Mouse (Mus musculus): ENCODE data around the gene Nell1.

DNA sequence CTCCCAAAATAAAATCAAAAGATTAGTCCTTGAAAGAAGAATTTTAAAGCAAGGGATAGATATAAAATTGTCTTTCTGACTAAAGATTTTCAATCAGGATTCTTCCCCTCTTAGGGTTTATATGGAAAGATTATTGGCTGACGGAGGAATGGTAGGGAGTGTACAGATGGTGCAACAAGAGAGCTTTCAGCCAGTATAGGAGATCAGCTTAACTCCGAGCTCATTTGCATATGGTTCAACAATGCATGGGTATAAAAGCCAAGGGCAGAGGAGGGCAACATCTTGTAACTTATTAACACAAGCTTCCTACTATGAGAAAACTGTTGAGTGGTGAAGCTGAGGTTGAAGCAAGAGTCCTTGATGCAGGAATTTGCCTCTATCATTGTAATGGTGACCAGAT lies 658.5 kb downstream of the Nell1 start:
- no peak for TF ChIP-seq CTCF (IDR thresholded peaks at IDR 0.05; ENCODE audit: low read depth)
- no peak for TF ChIP-seq EP300 (IDR thresholded peaks at IDR 0.05; ENCODE audit: low read depth)
